Mouse (Mus musculus): ENCODE measurements around the gene Hist1h2ao.

DNA sequence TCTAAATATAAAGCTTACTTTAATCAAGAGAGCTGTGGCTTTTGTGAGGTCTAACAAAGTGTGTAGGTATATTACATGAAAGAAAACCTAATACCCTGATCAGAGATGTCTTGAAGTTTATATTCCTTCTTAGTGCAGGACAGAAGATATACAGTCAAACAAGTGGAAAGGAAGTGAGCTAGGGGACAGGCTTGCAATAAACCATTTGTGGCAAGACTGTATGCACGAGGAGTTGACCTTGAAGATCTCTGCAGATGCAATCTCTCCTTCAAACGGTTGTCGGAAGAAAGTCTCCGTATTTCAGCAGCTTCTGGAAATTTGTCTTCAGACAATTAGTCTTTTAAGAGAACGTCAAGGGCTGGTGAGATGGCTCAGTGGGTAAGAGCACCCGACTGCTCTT is 20.3 kb upstream of the Hist1h2ao start:
- TF ChIP-seq CTCF (IDR thresholded peaks at IDR 0.05; ENCODE audit: low read depth): no peak
- no peak for TF ChIP-seq EP300 (optimal IDR thresholded peaks at IDR 0.05)

All from stomach, postnatal 0 days (tissue).